Mouse (Mus musculus) cortical plate, adult 2 months (tissue): ENCODE data around the gene Sh3rf3.

ENCODE experiments used
- CTCF ChIP-seq: fragments of 200-500 bp; IDR thresholded peaks from 2 replicates; pipeline ENCODE4 v1.5.1; 2011; ENCODE audit warnings: mild to moderate bottlenecking, control low read depth, low read length; ENCODE audit not compliant: insufficient read depth; ENCODE audit errors: extremely low read depth
- POLR2A ChIP-seq: fragments of 200-500 bp; IDR thresholded peaks from 2 replicates; pipeline ENCODE4 v1.6.1; 2011; ENCODE audit warnings: mild to moderate bottlenecking, low read length, control low read depth; ENCODE audit not compliant: insufficient read depth; ENCODE audit errors: extremely low read depth

DNA sequence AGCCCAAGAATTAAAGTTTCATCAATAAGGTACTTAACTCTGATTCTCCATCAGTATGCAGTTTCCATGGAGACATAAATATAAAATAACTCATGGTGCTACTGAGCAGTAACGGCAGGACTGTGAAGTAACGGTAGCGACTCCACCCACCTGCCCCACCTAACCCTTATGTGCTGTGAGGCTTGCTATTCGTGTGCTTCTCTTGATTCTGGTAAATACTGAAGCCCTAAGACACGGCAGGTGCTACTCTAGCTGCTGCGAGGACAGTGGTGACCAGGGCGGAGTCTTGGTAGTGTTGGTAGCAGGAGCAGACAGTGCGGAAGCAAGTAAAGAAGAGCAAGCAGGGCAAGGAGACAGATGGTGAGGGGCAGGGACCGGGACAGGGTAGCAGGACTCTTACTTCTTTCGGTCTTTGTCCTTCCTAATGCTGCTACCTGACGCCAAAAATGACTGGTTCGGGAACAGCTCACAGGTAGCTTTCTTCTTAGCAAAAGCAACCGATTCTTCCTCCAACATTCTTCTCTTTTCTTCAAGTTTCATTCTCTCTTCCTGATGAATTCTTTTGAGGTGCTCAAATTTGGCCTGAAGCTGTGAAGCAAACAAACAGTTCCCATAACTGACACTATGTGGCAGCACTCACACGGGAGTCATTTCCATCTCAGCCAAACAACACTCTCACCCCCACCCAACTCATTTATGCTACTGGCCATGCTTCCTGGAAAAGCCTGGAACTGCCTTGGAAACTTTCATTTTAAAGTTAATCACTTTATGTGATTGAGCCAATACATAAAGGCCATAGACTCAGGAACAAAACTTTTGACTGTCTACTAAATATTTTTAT, 353.2 kb downstream of the Sh3rf3 start:
- TF ChIP-seq CTCF (peak; percentile 84), POLR2A (no peak)
